Mouse (Mus musculus) lung, embryonic 15.5 days (tissue): ENCODE data around the gene L2hgdh. TPM values are rescaled to one million over a fixed set of nuclear protein-coding genes. Genes with fewer than 3 reads are reported as not detected.

Experiments
- ATAC-seq: fragments of 200-750 bp; cut with Nextera tagmentation; 2 replicates; pipeline ENCODE4 v1.8.0; 2017; ENCODE audit warnings: moderate number of reproducible peaks, borderline replicate concordance; ENCODE audit not compliant: low FRiP score, low TSS enrichment; ENCODE audit errors: extremely low read depth
- H3K27ac ChIP-seq: fragments of 300-500 bp; sonication (generic); 2 replicates; pipeline ENCODE4 v1.5.1; 2015; ENCODE audit warnings: moderate library complexity, mild to moderate bottlenecking, inconsistent platforms
- H3K27me3 ChIP-seq: fragments of 300-500 bp; sonication (generic); 2 replicates; pipeline ENCODE4 v1.6.1; 2015; ENCODE audit warnings: inconsistent platforms
- H3K36me3 ChIP-seq: fragments of 300-500 bp; sonication (generic); 2 replicates; pipeline ENCODE4 v1.6.1; 2015; ENCODE audit warnings: inconsistent platforms
- H3K4me1 ChIP-seq: fragments of 300-500 bp; sonication (generic); 2 replicates; pipeline ENCODE4 v1.6.1; 2015; ENCODE audit warnings: inconsistent platforms
- H3K4me2 ChIP-seq: fragments of 300-500 bp; sonication (generic); 2 replicates; pipeline ENCODE4 v1.6.1; 2015; ENCODE audit warnings: inconsistent platforms, mild to moderate bottlenecking, moderate library complexity
- H3K4me3 ChIP-seq: fragments of 300-500 bp; sonication (generic); 2 replicates; pipeline ENCODE4 v1.5.1; 2015; ENCODE audit warnings: mild to moderate bottlenecking, inconsistent platforms
- H3K9ac ChIP-seq: fragments of 300-500 bp; sonication (generic); 2 replicates; pipeline ENCODE4 v1.6.1; 2015; ENCODE audit warnings: inconsistent platforms
- H3K9me3 ChIP-seq: fragments of 300-500 bp; sonication (generic); 2 replicates; pipeline ENCODE4 v1.6.1; 2016; ENCODE audit warnings: inconsistent platforms
- WGBS: fragments of 180-500 bp; shearing (Covaris S2); methylation state at CpG from one replicate; pipeline ENCODE4 v1.1.7; 2015; 5-methylcytosine and 5-hydroxymethylcytosine counted together
- polyA plus RNA-seq: library from polyadenylated mRNA; unstranded; fragments of >200 nt; fragmentation: Nextera tagmentation; extraction: Ambion mirVana; gene quantifications from 2 replicates; pipeline ENCODE4 v1.2.1, GENCODE M21; 2015

L2hgdh gene
- 14.6 and 14.9 TPM in 2 replicates for polyA plus RNA-seq

GRCm38 (mm10) chr12:69724711-69725460 lies at the start of gene L2hgdh, which contains the start of gene Atp5s:
TSS of gene L2hgdh (minus strand) at chr12:69724873.
TSS of gene Atp5s (plus strand) at chr12:69724950.
- Histone ChIP-seq H3K4me1 (peaks cover 15% of the 10 kb centered on the region), H3K27me3 (no peaks in the 10 kb centered on the region), H3K9me3 (no peaks in the 10 kb centered on the region), H3K27ac (peak within 1 kb of the TSS; percentile 85), H3K4me2 (peak within 1 kb of the TSS; percentile 81), H3K36me3 (peaks cover 3% of the 10 kb centered on the region), H3K4me3 (peak within 1 kb of the TSS; percentile 79), H3K9ac (peak within 1 kb of the TSS; percentile 75)
- under 1% methylated on average over 60 of the region's 60 CpGs for WGBS
- peak; percentile 96 for ATAC-seq

GRCm38 (mm10) chr12:69768841-69769240 lies 44.2 kb upstream of the L2hgdh start:
- Histone ChIP-seq H3K4me1 (peaks cover 12% of the 10 kb centered on the region; the same call in 1 of the 2 replicates), H3K9me3 (no peaks in the 10 kb centered on the region), H3K36me3 (no peaks in the 10 kb centered on the region), H3K4me2 (no peak overlapping the region), H3K9ac (no peak overlapping the region), H3K4me3 (no peak overlapping the region), H3K27me3 (no peaks in the 10 kb centered on the region), H3K27ac (no peak overlapping the region)
- ATAC-seq = no peak
- 78% methylated on average over 2 of the region's 2 CpGs for WGBS

GRCm38 (mm10) chr12:69767476-69768258 lies 43.0 kb upstream of the L2hgdh start:
- Histone ChIP-seq H3K9me3 (no peaks in the 10 kb centered on the region), H3K4me1 (peaks cover 12% of the 10 kb centered on the region; the same call in 1 of the 2 replicates), H3K4me2 (no peak overlapping the region), H3K36me3 (no peaks in the 10 kb centered on the region), H3K27me3 (no peaks in the 10 kb centered on the region), H3K27ac (no peak overlapping the region), H3K9ac (no peak overlapping the region), H3K4me3 (no peak overlapping the region)
- ATAC-seq = no peak
- 50% methylated on average over 9 of the region's 9 CpGs for whole genome bisulfite sequencing

- Histone ChIP-seq H3K9me3 (no peaks in the 10 kb centered on the region), H3K4me2 (no peak overlapping the region), H3K36me3 (no peaks in the 10 kb centered on the region), H3K27me3 (no peaks in the 10 kb centered on the region), H3K9ac (no peak overlapping the region), H3K4me1 (peaks cover 7% of the 10 kb centered on the region; the same call in 1 of the 2 replicates), H3K27ac (no peak overlapping the region), H3K4me3 (no peak overlapping the region)
- 64% methylated on average over 10 of the region's 10 CpGs for WGBS
- ATAC-seq = no peak
Observed at GRCm38 (mm10) chr12:69766185-69766904, 41.7 kb upstream of the L2hgdh start.

GRCm38 (mm10) chr12:69765543-69765942 lies 40.9 kb upstream of the L2hgdh start:
- no peak overlapping the region for H3K9ac ChIP-seq
- no peaks in the 10 kb centered on the region for H3K27me3 ChIP-seq
- no peak for ATAC-seq
- no peaks in the 10 kb centered on the region for H3K36me3 ChIP-seq
- H3K27ac ChIP-seq = no peak overlapping the region
- H3K9me3 ChIP-seq = no peaks in the 10 kb centered on the region
- peaks cover 12% of the 10 kb centered on the region; the same call in 1 of the 2 replicates for H3K4me1 ChIP-seq
- WGBS = 55% methylated on average over 9 of the region's 9 CpGs
- no peak overlapping the region for H3K4me3 ChIP-seq
- H3K4me2 ChIP-seq = no peak overlapping the region

GRCm38 (mm10) chr12:69761603-69762002 lies 36.9 kb upstream of the L2hgdh start:
- no peak overlapping the region for H3K4me2 ChIP-seq
- H3K9me3 ChIP-seq = no peaks in the 10 kb centered on the region
- H3K36me3 ChIP-seq = no peaks in the 10 kb centered on the region
- no peak overlapping the region for H3K9ac ChIP-seq
- H3K27ac ChIP-seq = no peak overlapping the region
- peaks cover 36% of the 10 kb centered on the region for H3K4me1 ChIP-seq
- no peaks in the 10 kb centered on the region for H3K27me3 ChIP-seq
- H3K4me3 ChIP-seq = no peak overlapping the region
- 61% methylated on average over 2 of the region's 2 CpGs for WGBS
- no peak for ATAC-seq

GRCm38 (mm10) chr12:69760743-69761406 lies 36.2 kb upstream of the L2hgdh start:
- no peak for ATAC-seq
- H3K27ac ChIP-seq = peak overlapping the region; percentile 46; the same call in 1 of the 2 replicates
- H3K4me3 ChIP-seq = no peak overlapping the region
- 72% methylated on average over 20 of the region's 20 CpGs for WGBS
- no peak overlapping the region for H3K9ac ChIP-seq
- H3K4me2 ChIP-seq = no peak overlapping the region
- H3K4me1 ChIP-seq = peaks cover 37% of the 10 kb centered on the region
- no peaks in the 10 kb centered on the region for H3K27me3 ChIP-seq
- no peaks in the 10 kb centered on the region for H3K36me3 ChIP-seq
- no peaks in the 10 kb centered on the region for H3K9me3 ChIP-seq

- Histone ChIP-seq H3K27ac (peak overlapping the region; percentile 95), H3K4me2 (no peak overlapping the region), H3K9me3 (no peaks in the 10 kb centered on the region), H3K36me3 (no peaks in the 10 kb centered on the region), H3K4me3 (no peak overlapping the region), H3K9ac (no peak overlapping the region), H3K27me3 (no peaks in the 10 kb centered on the region), H3K4me1 (peaks cover 37% of the 10 kb centered on the region)
- no peak for ATAC-seq
- 37% methylated on average over 6 of the region's 6 CpGs for WGBS
Observed at GRCm38 (mm10) chr12:69760014-69760413, 35.3 kb upstream of the L2hgdh start.

- peak; percentile 28; the same call in 1 of the 2 replicates for ATAC-seq
- H3K9me3 ChIP-seq = no peaks in the 10 kb centered on the region
- no peaks in the 10 kb centered on the region for H3K36me3 ChIP-seq
- H3K27me3 ChIP-seq = no peaks in the 10 kb centered on the region
- H3K27ac ChIP-seq = peak overlapping the region; percentile 95
- 23% methylated on average over 5 of the region's 7 CpGs for WGBS
- peak overlapping the region; percentile 82 for H3K4me2 ChIP-seq
- peaks cover 37% of the 10 kb centered on the region for H3K4me1 ChIP-seq
- no peak overlapping the region for H3K9ac ChIP-seq
- H3K4me3 ChIP-seq = no peak overlapping the region
Observed at GRCm38 (mm10) chr12:69759267-69759885, 34.7 kb upstream of the L2hgdh start.

- Histone ChIP-seq H3K4me3 (peak overlapping the region; percentile 36), H3K27me3 (no peaks in the 10 kb centered on the region), H3K9ac (peak overlapping the region; percentile 37), H3K4me2 (peak overlapping the region; percentile 82), H3K36me3 (no peaks in the 10 kb centered on the region), H3K27ac (peak overlapping the region; percentile 95), H3K4me1 (peaks cover 40% of the 10 kb centered on the region), H3K9me3 (no peaks in the 10 kb centered on the region)
- WGBS = 2% methylated on average over 21 of the region's 22 CpGs
- ATAC-seq = peak; percentile 82; the same call in 1 of the 2 replicates
Observed at GRCm38 (mm10) chr12:69758221-69759185, 33.8 kb upstream of the L2hgdh start.
